Mouse (Mus musculus): ENCODE results near the gene Tedc1. TPM values are rescaled to one million over a fixed set of nuclear protein-coding genes. Genes with fewer than 3 reads are reported as not detected.

The Tedc1 gene
- 19.8 and 23.5 TPM in 2 replicates for polyA plus RNA-seq (2014; fragmentation: Nextera tagmentation; extraction: Ambion mirVana)

DNA sequence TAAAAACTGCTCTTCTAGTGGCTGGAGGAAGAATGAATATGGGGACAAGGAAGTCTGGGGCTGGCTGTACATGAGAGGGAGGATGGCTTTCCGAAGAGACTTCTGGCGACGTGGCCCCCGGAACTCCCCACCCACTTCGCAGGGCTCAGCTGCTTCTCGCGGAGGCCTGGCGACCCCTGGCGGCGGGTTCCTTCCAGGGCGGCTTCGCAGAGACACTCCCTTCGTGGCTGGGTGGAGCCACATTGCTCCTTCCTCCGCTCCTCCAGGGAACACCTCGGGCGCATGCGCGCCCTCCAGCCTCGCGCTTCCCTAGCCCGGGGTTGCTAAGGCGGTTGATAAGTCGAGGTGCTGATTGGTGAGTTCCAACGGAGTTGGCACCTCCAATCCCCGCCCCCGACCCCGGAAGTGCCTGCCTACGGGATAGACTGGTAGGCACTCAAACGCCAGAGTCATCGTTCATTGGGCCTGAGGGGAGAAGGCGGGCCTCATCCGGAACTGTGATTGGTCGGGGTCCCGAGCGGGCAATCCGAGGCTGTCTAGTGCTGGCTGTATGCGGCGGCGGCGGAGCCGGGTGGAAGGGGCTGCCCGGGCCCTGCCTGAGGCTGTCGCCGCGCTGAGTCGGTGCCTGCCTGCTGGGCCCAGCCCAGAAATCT, at the start of gene Tedc1:
TSS of gene Tedc1 (plus strand) at position 535 of the 653 bp plus-strand sequence.
- no peaks in the 10 kb centered on the region for H3K9me3 ChIP-seq (ENCODE audit: control insufficient read depth, low read length)
- H3K27ac ChIP-seq (replicated peaks; ENCODE audit: low read depth, low read length), result peak within 1 kb of the TSS; percentile 84
- H3K27me3 ChIP-seq (replicated peaks; ENCODE audit: control insufficient read depth, insufficient read depth, low read length), result 0 out of 2 replicates have a peak, but pooled peaks cover 2% of the 10 kb centered on the region
- no peaks in the 10 kb centered on the region for H3K36me3 ChIP-seq (ENCODE audit: control insufficient read depth, insufficient read depth, low read length)
- H3K4me3 ChIP-seq (ENCODE audit: low read depth, low read length), result peak within 1 kb of the TSS; percentile 63
- peak within 1 kb of the TSS; percentile 86 for H3K4me2 ChIP-seq (ENCODE audit: low read depth, low read length)
- under 1% methylated on average over 35 of the region's 46 CpGs for WGBS
- peaks cover 20% of the 10 kb centered on the region for H3K4me1 ChIP-seq (ENCODE audit: control insufficient read depth, insufficient read depth, low read length)
- DNase-seq (ENCODE audit: low spot score), result peak; percentile 100
- ATAC-seq (ENCODE audit: low read depth), result peak; percentile 97
- H3K9ac ChIP-seq (ENCODE audit: low read depth, low read length), result peak within 1 kb of the TSS; percentile 73

DNA sequence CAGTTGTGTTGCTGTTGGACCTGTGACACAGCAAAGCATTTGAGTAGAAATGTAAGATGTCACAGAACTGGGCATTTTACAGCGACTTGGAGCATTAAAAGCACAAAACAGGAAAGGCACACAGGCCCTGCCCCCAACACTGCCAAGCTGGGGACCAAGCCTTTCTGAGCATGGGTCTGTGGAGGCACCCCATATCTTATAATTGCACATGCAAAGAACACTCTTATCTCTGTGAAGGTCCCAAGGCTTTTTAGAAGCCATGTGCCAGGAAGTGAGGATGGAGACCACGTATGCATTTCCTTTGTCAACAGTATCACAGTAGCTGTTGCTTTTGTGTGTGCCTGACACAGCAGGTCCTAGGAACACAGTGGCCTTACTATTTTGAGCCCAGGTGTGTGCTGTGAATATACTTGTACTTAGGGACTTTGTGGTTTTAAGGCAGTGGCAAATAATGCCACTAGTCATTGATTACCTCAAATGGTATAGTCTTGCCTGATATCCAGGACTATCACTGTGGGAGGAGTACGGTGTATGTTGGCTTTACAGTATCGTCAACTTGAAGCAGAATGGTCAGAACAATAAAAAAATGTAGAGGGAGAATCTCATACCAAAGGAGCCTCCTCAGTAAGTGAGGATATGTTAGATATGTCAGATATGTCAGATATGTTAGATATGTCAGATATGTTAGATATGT, 48.6 kb upstream of the Tedc1 start:
- Histone ChIP-seq H3K36me3 (ENCODE audit: control insufficient read depth, insufficient read depth, low read length) (peaks cover 25% of the 10 kb centered on the region; the same call in 1 of the 2 replicates), H3K27ac (replicated peaks; ENCODE audit: low read depth, low read length) (no peak overlapping the region), H3K4me1 (ENCODE audit: control insufficient read depth, insufficient read depth, low read length) (no peaks in the 10 kb centered on the region)

DNA sequence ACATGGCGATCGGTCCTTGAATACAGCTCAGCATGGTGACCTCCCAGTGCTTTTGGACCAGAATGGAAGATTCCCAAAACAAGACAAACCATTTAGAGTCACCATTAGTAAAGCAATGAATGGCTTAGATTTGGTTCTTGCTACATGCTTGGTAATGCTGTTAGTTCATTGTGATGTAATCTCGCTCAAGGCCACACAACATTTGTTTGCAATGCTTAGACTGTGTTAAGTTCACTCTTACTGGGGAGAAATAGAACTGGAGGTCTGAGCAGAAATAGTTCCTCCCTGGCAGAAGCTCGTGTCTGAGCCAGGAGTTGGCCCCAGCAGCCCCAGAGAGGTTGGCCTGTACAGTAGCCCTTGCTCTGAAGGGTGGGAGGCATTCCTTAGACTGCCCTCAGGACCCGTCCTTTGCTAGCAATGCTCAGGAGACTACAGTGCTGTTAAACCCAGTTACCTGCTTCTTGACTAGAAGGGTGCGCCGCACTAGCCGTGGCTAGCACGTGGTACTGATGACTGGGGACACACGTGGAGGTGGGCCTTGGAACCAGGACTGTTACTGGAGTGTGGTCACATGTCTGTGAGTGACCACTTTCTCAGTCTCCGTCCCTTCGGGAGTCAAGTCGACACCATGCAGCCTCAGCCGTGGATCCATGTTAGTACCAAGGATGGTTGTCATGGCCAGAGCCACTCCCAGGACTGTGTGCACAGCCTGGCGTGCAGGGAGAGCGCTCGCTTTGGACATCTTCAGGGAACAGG, 47.5 kb upstream of the Tedc1 start:
- ATAC-seq (ENCODE audit: low read depth), result no peak

More for the DNA sequence above, 48.6 kb upstream of the Tedc1 start:
- Histone ChIP-seq H3K4me2 (ENCODE audit: low read depth, low read length) (no peak overlapping the region), H3K27me3 (replicated peaks; ENCODE audit: control insufficient read depth, insufficient read depth, low read length) (no peaks in the 10 kb centered on the region), H3K9ac (ENCODE audit: low read depth, low read length) (no peak overlapping the region), H3K9me3 (ENCODE audit: control insufficient read depth, low read length) (no peaks in the 10 kb centered on the region), H3K4me3 (ENCODE audit: low read depth, low read length) (no peak overlapping the region)
- DNase-seq (ENCODE audit: low spot score) (no peak), ATAC-seq (ENCODE audit: low read depth) (no peak)
- WGBS, result 81% methylated on average over 4 of the region's 4 CpGs

DNA sequence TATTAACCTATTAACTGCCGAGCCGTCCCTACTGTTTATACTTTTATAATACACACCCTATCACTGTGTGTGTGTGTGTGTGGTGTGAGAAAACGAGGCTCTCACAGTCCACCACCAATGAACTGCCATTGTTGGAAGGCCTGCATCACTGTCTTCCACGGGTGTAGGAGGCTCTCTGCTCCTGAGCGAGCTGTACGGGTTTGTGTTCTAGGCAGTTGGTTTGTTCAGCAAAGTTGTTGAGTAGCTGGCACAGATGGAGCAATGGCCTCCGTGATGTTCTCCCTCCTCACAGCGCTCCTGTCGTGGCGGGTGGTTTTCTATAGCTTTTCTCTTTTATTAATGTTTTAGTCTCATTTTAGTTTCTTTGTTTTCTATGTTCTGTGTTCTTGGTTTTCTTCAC, 46.4 kb upstream of the Tedc1 start:
- H3K27ac ChIP-seq (replicated peaks; ENCODE audit: low read depth, low read length), result no peak overlapping the region
- WGBS, result 87% methylated on average over 10 of the region's 10 CpGs

More for the DNA sequence above, 47.5 kb upstream of the Tedc1 start:
- Histone ChIP-seq H3K36me3 (ENCODE audit: control insufficient read depth, insufficient read depth, low read length) (peaks cover 29% of the 10 kb centered on the region), H3K27ac (replicated peaks; ENCODE audit: low read depth, low read length) (no peak overlapping the region), H3K9ac (ENCODE audit: low read depth, low read length) (no peak overlapping the region), H3K4me1 (ENCODE audit: control insufficient read depth, insufficient read depth, low read length) (no peaks in the 10 kb centered on the region), H3K4me3 (ENCODE audit: low read depth, low read length) (no peak overlapping the region), H3K27me3 (replicated peaks; ENCODE audit: control insufficient read depth, insufficient read depth, low read length) (no peaks in the 10 kb centered on the region), H3K9me3 (ENCODE audit: control insufficient read depth, low read length) (no peaks in the 10 kb centered on the region), H3K4me2 (ENCODE audit: low read depth, low read length) (no peak overlapping the region)
- 87% methylated on average over 17 of the region's 17 CpGs for WGBS
- no peak for DNase-seq (ENCODE audit: low spot score)

DNA sequence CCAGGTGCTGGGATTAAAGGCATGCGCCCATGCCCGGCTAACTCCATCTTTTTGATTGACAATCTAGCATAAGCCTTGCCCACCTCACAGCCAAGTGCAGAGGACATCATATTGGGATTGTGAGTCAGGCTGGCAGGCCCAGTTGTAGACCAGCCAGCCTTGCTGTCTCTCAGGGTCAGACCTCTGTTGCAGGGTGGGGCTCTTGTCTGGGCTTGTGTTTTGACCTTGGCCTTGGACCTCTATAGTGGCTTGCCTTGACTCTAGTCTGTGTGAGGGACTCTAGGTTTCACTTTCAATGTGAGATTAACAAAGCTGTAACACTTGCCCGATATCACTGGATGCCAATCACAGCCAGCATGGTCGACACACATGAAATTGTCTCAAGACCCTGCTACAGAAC, 42.1 kb upstream of the Tedc1 start:
- Histone ChIP-seq H3K4me1 (ENCODE audit: control insufficient read depth, insufficient read depth, low read length) (no peaks in the 10 kb centered on the region), H3K9me3 (ENCODE audit: control insufficient read depth, low read length) (no peaks in the 10 kb centered on the region), H3K27ac (replicated peaks; ENCODE audit: low read depth, low read length) (no peak overlapping the region), H3K27me3 (replicated peaks; ENCODE audit: control insufficient read depth, insufficient read depth, low read length) (no peaks in the 10 kb centered on the region), H3K4me2 (ENCODE audit: low read depth, low read length) (no peak overlapping the region), H3K9ac (ENCODE audit: low read depth, low read length) (no peak overlapping the region), H3K36me3 (ENCODE audit: control insufficient read depth, insufficient read depth, low read length) (peaks cover 66% of the 10 kb centered on the region), H3K4me3 (ENCODE audit: low read depth, low read length) (no peak overlapping the region)
- no peak for DNase-seq (ENCODE audit: low spot score)
- WGBS, result 88% methylated on average over 4 of the region's 4 CpGs
- no peak for ATAC-seq (ENCODE audit: low read depth)

More for the DNA sequence above, 46.4 kb upstream of the Tedc1 start:
- H3K4me2 ChIP-seq (ENCODE audit: low read depth, low read length), result no peak overlapping the region
- H3K4me3 ChIP-seq (ENCODE audit: low read depth, low read length), result no peak overlapping the region
- no peaks in the 10 kb centered on the region for H3K4me1 ChIP-seq (ENCODE audit: control insufficient read depth, insufficient read depth, low read length)
- no peaks in the 10 kb centered on the region for H3K27me3 ChIP-seq (replicated peaks; ENCODE audit: control insufficient read depth, insufficient read depth, low read length)
- ATAC-seq (ENCODE audit: low read depth), result no peak
- no peak overlapping the region for H3K9ac ChIP-seq (ENCODE audit: low read depth, low read length)
- peaks cover 35% of the 10 kb centered on the region for H3K36me3 ChIP-seq (ENCODE audit: control insufficient read depth, insufficient read depth, low read length)
- no peak for DNase-seq (ENCODE audit: low spot score)
- H3K9me3 ChIP-seq (ENCODE audit: control insufficient read depth, low read length), result no peaks in the 10 kb centered on the region

DNA sequence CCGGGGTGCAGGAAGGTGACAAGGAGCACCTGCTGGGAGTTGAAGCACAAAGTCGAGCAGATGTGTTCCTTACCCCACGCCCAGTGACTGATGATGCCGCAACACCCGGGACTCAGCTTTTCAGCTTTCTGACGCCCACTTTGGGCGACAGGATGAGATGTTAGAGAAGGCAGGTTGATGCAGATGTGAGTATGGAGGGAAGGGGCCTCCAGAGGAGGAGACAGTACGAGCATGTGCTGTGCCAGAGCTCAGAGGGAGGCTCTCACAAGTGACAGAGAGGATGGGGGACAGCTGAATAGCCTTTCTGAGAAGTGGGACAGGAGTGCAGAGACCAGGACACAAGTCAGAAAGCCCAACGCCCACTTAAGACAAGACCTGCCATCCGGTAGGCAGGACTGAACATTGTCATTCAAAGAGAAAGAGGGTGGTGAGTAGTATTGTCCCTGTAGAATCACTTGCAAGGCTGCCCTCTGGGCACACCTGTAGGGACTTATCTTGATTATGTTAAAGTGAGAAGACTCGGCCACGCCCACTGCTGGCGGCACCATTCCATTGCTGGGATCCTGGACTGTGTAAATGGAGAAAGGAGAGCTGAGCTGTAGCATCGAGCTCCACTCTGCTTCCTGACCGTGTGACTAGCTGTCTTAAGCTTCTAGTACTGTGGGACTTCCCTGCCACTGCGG, 41.2 kb upstream of the Tedc1 start:
- no peaks in the 10 kb centered on the region for H3K4me1 ChIP-seq (ENCODE audit: control insufficient read depth, insufficient read depth, low read length)
- 80% methylated on average over 16 of the region's 16 CpGs for WGBS
- H3K4me3 ChIP-seq (ENCODE audit: low read depth, low read length), result no peak overlapping the region
- no peak overlapping the region for H3K27ac ChIP-seq (replicated peaks; ENCODE audit: low read depth, low read length)
- no peak overlapping the region for H3K4me2 ChIP-seq (ENCODE audit: low read depth, low read length)
- no peak overlapping the region for H3K9ac ChIP-seq (ENCODE audit: low read depth, low read length)
- H3K36me3 ChIP-seq (ENCODE audit: control insufficient read depth, insufficient read depth, low read length), result peaks cover 72% of the 10 kb centered on the region
- ATAC-seq (ENCODE audit: low read depth) (peak; percentile 12; the same call in 1 of the 2 replicates), DNase-seq (ENCODE audit: low spot score) (no peak)
- no peaks in the 10 kb centered on the region for H3K27me3 ChIP-seq (replicated peaks; ENCODE audit: control insufficient read depth, insufficient read depth, low read length)
- no peaks in the 10 kb centered on the region for H3K9me3 ChIP-seq (ENCODE audit: control insufficient read depth, low read length)

DNA sequence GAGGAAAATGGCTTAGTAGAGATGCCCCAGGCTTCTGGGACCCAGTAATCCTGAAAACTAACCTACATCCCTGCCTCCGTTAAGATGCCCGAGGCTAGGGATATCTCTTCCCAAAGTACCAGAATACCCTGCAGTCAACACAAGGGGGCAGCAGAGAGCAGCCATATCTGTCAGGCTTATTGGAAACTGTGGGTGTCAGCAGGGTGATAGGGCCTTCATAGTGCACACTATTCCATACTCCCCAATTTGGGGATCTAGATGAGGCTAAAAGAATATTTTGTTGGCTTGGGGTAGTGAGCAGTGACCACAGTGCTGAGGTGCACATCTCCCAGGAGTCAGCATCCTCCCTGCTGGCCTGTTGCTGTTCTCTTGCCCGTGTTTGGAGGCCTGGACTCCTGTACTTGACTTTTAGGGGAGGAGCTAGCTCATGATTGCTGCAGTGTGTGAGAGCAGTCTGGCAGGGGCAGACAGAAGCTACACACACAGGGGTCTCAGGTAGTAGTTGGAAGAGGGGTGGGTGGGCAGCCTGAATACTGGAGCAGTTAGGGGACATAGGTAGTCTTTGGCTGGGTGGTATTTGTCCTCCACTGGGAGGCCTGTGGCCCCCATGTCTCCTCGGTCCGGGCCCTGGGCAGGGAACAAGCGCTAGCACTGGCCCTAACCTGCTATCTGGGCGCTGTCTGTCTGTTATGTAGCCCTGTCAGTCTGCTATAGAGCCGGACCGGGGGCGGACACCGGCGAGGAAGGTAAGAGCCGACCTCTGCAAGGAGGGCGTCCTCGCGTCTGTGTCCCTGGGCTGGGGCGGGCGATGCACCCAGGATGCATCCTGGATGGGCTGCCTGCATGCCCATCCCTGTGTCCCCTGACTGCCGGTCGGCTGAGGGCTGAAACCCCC, 36.5 kb upstream of the Tedc1 start:
- DNase-seq (ENCODE audit: low spot score), result peak; percentile 82
- peaks cover 91% of the 10 kb centered on the region for H3K36me3 ChIP-seq (ENCODE audit: control insufficient read depth, insufficient read depth, low read length)
- H3K4me1 ChIP-seq (ENCODE audit: control insufficient read depth, insufficient read depth, low read length), result no peaks in the 10 kb centered on the region
- peak; percentile 71 for ATAC-seq (ENCODE audit: low read depth)
- no peaks in the 10 kb centered on the region for H3K9me3 ChIP-seq (ENCODE audit: control insufficient read depth, low read length)
- no peak overlapping the region for H3K4me2 ChIP-seq (ENCODE audit: low read depth, low read length)
- WGBS, result 87% methylated on average over 20 of the region's 20 CpGs
- H3K27ac ChIP-seq (replicated peaks; ENCODE audit: low read depth, low read length), result no peak overlapping the region
- H3K4me3 ChIP-seq (ENCODE audit: low read depth, low read length), result no peak overlapping the region
- no peaks in the 10 kb centered on the region for H3K27me3 ChIP-seq (replicated peaks; ENCODE audit: control insufficient read depth, insufficient read depth, low read length)
- H3K9ac ChIP-seq (ENCODE audit: low read depth, low read length), result no peak overlapping the region
